Mouse (Mus musculus): Measurements from ENCODE around the gene Nprl3.

Nprl3 gene

DNA sequence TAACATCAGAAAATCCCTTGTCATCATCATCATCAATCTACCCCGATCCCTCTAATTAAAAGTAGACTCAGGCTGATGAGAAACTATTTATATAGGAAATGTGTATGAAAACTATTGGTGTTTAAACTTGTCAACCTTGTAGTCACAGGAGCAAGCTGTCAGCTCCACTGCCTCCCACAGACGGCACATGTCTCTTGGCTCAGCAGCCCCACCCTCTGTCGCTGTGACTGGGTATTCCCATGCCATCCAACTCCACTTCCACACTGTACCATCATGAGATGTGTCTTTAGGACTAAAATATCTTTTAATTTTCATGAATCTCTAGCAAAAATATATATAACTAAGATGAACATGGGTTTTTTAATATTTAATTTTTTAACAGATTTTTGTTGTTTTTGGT is 19.2 kb downstream of the Nprl3 start:
- no peak for DNase-seq (ENCODE audit: extremely low read depth, low read depth, low spot score)

DNA sequence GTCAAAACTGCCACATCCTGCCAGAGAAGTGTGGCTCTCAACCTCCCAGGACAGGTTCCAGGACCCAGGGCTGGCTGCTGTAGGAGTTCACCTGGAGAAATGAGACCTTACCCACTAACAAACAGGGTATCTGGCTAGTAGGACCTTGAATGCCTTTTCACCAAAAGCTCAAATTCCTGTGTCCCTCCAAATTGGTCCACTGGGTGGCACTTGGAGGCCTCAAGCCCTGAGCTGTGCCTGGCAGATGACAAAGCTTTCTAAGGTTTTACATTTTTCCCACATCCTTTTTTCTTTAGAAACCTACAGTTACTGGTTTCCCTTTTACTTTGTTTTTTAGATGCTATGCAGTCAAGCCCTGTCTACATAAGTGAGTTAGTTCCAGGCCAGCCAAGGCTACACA is 20.4 kb downstream of the Nprl3 start:
- no peak for DNase-seq (ENCODE audit: extremely low read depth, low read depth, low spot score)

DNA sequence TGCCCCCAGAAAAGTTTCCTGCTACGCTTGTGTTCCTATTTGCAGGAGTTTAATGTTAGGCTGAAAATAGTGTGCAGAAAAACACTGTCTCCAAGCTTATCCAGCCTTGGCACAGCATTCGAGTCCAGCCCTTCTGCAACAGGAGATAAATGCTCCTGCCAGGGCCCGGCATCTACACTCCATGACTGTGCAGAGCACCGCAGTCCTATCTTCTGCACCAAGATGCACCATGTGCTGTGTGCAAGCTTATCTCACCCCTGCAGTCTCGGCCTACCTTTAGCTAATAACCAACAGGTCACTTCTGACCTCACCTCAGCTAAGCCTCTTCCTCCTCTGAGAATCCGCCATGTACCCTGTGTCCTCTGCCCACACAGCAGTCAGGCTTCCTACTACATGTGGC is 21.9 kb downstream of the Nprl3 start:
- DNase-seq (ENCODE audit: extremely low read depth, low read depth, low spot score), result no peak

DNA sequence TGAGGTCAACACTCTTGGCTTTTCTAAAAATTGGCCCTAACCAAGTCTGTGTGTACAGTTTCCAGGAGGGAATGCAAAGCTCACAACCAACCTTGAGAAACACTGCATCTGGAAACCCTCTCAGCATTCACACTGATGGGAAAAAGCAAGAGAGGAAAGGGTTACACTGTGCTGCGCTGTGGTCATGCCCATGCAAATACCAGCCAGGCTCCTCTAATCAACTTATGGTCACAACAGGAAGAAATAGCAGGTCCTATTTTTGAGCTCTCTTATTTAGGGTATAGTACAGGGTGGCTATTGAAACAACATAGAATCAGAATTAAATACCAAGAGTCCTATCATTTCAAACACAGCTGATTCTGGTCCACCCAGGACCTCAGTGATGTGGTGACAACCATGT is 22.9 kb downstream of the Nprl3 start:
- DNase-seq (ENCODE audit: extremely low read depth, low read depth, low spot score), result no peak

DNA sequence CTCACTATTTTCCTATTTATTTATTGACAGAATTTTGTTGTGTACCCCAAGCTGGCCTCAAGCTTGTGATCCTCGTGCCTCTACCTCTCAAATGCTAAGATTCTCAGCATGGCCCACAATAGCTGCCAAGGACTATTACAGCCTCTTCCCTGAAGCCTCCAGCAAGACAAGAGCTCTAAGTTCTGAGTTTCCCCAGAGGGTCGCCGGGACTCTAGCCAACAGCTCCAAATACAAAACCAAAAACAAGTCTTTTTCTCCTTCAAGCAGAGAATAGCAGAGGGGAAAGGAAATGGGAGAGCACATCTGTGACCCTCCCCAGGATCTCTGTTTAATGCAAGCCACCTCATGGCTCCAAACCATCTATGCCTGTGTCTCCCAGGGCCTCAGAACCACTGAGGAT is 23.4 kb downstream of the Nprl3 start:
- DNase-seq (ENCODE audit: extremely low read depth, low read depth, low spot score), result no peak

DNA sequence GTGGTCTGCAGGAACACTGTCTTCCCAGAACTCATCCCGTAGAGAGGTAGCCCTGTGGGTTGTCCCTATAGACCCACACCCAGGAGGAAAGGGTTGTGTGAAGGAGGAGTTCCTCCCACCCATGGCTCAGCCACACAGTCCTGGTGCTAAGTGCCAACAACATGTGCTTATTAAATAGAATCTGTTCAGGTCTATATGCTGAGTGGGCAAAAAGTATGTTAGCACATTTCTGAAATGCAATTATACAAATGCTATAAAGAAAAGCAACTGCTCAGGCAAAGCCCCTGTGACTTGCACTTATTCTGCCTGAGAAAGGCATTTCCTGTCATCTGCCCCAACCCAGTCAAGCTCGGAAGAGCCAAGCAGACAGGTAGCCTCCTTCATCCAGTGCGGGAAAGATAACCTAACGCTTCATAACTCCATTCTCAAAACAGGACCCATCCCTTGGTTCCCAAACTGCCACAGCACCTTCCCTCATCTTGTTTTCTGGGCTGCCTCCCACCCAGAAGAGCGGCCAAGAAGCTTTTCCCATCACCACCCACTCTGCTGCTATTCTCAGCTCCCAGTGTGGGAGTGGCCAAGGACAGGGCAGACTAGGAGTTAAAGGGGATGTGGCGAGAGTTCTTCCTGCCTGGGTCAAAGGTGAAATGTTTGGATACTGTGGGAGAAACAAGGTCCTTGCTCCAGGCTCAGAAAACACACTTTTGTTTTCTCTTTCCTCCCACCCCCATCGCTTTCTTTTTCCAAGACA is 24.1 kb downstream of the Nprl3 start:
- no peak for DNase-seq (ENCODE audit: extremely low read depth, low read depth, low spot score)

DNA sequence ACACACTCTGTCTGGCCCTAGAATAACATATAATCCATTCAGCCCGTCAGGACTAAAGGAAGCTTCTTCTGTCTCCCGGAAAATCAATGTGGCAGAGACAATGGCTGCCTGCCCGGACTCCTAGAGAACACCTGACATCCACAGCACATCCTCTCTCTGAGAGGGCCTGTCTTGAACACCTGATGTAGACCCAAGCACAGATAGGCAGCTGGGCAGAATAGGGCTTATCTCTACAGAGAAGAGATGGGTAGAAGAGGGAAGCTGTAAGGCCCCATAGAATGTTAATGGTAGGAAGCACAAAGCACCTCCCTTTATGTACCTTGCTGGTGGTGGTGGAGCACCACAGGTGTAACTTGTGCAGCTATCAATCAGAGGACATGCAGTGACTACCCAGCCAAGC is 25.3 kb downstream of the Nprl3 start:
- DNase-seq (ENCODE audit: extremely low read depth, low read depth, low spot score), result no peak

DNA sequence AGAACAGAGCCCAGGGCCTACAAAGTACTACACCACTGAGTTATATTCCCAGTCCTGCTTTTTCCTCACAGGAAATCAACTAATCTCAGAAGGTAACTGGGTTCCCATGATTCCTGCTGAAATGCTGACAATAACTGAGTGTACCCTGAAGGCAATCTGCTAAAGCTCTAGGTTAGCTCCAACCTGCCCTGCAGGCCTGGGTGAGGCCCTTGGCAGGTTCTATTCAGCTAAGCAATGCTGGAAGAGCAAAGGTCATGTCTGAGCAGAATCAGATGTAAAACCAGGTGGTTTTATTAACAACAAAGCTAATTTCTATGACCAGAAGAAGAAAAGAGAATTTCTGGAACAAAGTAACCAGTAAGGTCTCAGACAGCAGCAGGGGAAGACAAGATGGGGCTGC is 26.1 kb downstream of the Nprl3 start:
- DNase-seq (ENCODE audit: extremely low read depth, low read depth, low spot score), result no peak

DNA sequence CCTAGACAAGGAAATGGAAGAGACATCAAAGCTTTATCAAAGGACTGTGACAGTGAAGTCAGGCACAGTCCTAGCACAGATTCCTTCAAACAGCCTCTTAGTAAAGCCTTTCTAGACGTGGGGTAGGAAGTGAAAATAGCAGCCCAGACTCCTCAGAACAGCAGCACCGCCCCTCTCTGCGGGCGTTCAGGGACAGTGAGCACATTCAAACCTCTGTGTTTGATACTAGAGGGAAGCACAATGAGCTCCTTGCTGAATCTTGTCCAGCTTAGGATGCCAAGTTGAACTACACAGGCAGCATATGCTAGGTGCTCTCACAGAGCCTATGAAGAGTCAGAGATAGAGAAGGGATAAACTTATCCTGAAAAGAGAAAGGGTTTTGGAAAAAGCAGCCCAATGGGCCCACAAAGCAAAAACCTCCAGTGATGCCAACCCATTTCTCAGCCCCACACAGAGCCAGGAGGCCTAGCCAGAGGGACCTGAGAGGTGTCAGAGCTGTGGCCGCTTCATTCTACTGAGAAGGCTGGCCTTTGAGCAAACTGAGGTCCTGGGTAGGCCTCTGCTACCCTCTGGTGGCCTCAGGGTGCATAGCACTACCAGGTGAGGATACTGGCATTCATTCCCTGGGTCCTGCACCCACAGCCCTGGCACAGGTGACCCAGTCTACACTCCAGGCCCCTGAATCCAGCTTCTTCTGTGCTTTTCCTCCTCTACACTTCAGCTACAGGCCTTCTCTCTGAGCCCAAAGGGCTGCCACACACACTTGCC is 29.2 kb downstream of the Nprl3 start:
- DNase-seq (ENCODE audit: extremely low read depth, low read depth, low spot score), result no peak

DNA sequence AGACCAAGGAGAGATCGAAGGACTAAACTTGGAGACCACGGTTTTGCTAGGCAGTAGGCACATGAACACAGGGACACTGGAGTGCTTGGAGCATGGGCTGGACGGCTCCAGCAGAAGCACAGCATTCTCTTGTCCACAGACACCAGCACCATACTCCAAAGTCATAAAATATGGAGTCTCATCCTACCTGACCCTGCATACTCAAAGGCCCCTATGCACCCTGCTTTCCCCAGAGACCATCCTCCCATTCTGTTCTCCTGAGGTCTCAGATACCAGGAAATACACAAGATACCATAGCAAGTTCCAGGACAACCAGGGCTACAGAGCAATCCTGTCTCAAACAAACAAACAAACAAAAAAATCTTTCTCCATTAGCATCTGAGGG is 30.1 kb downstream of the Nprl3 start:
- DNase-seq (ENCODE audit: extremely low read depth, low read depth, low spot score), result no peak

DNA sequence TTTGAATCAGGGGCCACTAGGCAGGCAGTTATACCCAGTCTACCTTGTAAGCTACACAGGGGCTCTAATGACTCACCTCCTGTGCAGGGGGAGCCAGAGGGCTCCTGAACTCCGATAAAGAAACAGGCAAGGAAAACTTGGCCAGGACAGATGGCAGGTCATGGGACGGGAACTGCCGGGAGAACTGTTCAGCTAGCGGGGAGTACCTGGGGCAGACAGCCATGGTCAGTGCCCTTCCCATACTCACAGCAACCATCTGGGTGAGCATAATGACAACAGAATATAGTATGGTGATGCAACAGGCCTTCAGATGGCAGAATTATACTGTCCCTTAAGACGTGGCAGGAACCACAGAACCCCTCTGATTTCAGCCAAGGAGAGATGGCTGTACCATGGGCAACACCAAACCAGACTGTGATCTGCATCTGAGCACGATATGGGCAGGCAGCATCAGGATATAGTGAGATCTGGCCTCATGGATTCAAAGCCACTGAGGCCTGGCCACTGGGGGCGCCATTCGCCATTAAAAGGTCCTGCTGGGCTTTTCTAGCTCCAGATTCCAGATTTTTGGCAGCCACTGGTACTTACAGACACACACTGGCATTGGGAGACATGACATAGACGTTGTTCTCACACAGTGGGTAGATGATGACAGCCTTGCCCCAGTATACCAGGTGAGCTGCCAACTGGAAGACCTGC is 30.6 kb downstream of the Nprl3 start:
- DNase-seq (ENCODE audit: extremely low read depth, low read depth, low spot score), result no peak

DNA sequence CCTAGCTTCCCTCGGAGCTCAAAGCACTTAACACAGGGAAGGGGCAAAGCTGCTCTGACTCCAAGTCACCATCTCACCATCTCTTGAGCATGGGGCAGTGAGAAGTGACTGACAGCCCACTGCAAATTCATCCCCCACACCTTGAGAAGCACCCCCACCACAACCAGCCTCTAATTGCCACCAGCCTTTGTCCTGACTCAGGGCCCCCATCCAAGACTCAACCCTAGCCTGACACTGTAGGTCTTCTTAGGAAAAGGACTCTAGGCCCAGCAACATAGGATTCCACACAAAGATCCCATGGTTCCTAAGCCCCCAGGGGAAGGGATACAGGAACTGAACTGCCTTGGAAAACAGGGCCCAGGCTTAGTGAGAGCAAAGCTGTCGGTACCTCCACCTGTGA is 31.4 kb downstream of the Nprl3 start:
- DNase-seq (ENCODE audit: extremely low read depth, low read depth, low spot score), result no peak

DNA sequence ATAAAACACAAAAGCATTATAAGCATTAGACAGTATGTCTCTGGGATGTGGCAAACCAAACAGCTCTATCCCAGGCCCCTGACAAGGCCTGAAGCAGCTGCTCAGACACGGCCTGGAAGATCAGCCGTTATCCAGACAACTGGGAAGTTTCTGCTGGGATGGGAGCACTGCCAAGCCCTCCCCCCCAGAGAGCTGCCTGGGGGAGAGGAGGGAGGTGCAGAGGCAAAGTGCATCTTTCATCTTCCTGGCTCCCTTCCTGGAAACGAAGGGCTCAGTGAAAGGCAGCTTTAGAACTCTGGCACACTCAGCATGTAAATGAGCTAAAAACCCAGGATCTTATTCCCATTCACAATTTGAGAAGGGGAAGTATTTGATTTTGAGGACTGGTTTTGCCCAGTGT is 31.9 kb downstream of the Nprl3 start:
- DNase-seq (ENCODE audit: extremely low read depth, low read depth, low spot score), result no peak

DNA sequence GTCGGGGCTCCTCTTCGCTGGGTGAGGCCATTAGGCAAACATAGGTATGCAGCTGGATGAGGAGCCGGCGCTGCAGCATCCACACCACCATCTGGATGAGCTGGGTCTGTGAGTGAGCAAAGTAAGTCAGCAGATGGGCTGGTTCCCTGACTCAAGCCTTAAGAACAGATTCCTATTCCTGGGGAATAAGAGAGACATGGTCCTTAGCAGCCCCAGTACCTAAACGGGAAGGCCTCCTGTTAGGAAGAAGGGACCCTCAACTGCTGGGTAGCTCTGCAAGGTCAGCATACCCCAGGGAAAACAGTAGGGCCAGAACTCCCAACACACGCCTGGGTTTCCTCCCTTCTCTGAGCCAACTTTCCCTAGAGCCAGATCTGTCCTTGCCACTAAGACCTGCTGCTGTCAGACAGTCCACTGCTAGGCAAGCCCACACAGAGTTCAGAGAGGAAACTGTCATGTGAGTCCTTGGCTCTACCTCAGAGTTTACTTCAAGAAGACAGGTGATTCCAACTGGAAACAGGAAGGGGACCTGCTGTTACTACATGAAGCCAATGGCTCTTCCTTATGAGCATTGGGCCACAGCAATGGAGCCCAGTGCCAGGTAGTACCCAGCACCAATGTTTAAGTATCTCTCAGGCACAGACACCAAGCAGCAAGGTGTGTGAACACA is 32.6 kb downstream of the Nprl3 start:
- DNase-seq (ENCODE audit: extremely low read depth, low read depth, low spot score), result no peak

DNA sequence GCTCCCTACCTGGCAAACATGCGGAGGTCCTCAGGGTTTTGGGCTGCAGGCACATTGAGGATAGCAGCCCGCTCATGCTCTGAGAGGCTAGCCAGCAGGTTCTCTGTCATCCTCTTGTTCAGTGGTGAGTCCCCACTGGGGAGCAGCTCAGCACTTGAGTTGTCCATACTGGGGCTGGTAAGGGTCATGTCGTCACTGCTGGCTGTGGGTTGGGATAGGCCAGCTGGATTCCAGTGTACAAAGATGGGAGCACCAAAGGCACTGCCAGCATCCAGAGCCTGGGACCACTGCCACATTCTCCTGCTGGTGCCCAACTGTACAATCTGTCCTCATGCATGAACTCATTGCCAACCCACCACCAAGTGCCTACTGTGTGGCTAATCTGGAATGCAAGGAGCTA is 33.6 kb downstream of the Nprl3 start:
- no peak for DNase-seq (ENCODE audit: extremely low read depth, low read depth, low spot score)

DNA sequence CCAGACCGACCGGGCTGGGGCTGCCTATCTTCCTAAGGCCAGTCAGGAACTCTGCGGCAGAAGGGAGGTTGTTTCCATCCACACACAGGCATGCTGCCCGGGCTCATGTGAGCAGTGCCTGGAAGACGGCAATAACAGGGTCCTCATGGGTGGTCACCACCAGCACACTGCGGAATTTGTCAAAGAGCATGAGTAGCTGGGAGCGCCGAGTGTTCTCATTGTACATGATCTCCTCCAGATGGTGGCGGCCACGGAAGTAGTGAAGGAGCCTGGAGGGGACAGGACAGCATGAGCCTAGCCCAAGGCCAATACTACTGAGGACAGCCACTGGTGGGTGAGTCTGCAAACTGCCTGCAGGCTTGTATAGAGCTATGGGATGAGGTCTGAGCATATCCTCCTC is 34.7 kb downstream of the Nprl3 start:
- no peak for DNase-seq (ENCODE audit: extremely low read depth, low read depth, low spot score)

DNA sequence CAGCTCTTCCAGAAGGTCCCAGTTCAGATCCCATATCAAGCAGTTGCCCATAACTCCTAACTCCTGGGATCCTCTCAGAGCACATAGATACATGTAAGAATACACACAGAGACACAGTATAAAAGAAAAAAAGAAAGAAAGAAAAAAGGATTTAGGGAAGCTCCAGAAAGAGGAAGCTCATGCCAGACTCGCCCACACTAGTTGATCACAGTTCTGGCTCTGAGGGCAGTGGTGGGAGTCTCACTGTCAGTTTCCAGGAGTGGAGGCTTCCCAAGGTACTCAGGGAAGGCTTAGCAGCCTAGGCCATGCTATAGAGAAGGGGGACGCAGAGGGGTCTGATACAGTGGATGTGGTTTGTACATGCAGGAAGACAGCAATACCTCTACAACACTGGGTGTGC is 36.4 kb downstream of the Nprl3 start:
- no peak for DNase-seq (ENCODE audit: extremely low read depth, low read depth, low spot score)

DNA sequence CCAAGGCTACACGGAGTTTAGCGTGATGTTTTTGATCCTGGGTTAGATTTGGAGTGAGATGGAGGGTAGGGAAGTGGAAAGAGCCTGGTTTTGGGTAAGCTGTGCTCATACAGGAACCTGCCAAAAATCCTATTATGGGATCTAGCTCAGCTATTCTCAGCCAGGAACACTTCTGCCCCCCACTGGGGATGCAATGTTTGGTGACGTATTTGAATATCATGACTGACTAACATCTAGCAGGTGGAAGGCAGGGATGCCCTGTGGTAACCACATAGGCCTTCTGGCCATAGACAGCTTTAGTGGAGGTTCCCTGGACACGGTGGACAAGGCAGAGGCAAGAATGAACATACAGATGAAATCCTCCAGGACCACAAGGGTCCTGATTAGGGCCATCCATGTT is 37.3 kb downstream of the Nprl3 start:
- no peak for DNase-seq (ENCODE audit: extremely low read depth, low read depth, low spot score)

DNA sequence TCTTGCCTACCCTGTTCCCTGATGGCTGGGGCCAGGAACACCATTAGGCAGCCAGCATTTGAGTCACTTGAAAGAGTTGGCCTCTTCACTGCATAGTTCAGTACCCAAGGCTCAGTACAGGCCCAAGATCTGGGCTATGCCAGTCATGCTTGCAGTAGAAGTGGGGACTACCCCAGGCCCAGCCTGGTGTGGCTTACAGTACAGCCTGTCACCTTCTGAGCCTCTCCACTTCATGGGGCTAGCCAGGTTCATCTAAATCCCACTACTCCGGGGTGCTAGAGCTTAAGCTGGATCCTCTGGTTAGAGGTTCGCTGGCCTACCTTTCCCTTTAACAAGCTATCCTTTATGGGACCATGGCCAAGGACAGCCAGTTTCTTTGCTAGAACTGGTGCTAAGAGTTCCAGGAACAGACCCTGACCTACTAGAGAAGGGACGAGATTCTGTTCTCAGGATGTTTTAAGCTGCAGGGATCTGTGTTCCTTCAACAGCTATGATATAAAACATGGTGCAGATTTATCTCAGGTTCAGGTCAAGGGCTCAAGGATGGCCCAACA is 39.1 kb downstream of the Nprl3 start:
- no peak for DNase-seq (ENCODE audit: extremely low read depth, low read depth, low spot score)

DNA sequence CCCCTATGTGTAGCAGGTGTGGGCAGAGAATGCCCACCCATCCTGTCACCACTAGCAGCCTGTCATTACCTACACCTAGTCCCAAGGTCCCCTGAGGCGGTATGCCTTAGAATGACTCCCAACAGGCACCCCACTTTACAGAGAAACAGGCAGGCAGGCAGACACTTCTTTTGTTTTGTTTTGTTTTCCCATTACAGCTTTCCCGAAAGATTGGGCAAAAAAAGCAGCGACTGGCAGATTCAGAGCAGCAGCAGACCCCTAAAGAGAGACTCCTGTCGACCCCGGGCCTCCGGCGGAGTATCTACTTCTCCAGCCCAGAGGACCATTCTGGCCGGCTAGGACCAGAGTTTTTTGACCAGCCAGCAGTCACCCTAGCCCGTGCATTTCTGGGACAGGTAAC is 40.0 kb downstream of the Nprl3 start:
- no peak for DNase-seq (ENCODE audit: extremely low read depth, low read depth, low spot score)

DNA sequence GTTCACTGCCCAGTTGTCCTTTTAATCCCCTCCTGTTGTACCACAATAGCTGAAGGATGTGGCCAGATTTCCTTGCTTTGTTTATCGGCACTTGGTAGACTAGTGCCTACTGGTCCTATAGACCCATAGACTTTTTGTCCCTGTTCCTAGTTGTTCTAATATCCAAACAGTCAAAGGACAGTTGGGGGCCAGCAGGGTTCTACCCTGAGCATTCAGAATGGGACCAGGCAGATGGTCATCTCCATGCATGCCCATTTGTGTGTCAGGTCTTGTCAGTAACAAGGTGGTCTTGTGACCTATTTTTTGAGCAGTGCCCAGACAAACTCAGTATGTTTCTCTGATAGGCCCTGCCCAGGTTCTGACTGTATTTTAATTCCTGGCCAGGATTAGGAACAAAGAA is 40.5 kb downstream of the Nprl3 start:
- no peak for DNase-seq (ENCODE audit: extremely low read depth, low read depth, low spot score)
